Mouse (Mus musculus) forebrain, embryonic 10.5 days (tissue): Measurements from ENCODE around the gene Pou2f1. TPM values are rescaled to one million over a fixed set of nuclear protein-coding genes. Genes with fewer than 3 reads are reported as not detected.
A peak's percentile ranks its signal among the peaks of the same experiment; 100 is the strongest.

Experiments used
- DNase-seq: peaks from one replicate; pipeline ENCODE4 v3.0.0-alpha.2; 2017; ENCODE audit warnings: low spot score; ENCODE audit errors: extremely low spot score
- H3K27ac ChIP-seq: fragments of 300-500 bp; sonication (generic); 2 replicates; pipeline ENCODE4 v1.5.1; 2016; ENCODE audit warnings: mild to moderate bottlenecking
- H3K27me3 ChIP-seq: fragments of 300-500 bp; sonication (generic); 2 replicates; pipeline ENCODE4 v1.6.1; 2016; ENCODE audit warnings: mild to moderate bottlenecking; ENCODE audit not compliant: poor library complexity, severe bottlenecking
- H3K36me3 ChIP-seq: fragments of 300-500 bp; sonication (generic); replicated peaks from 2 replicates; pipeline ENCODE4 v1.6.1; 2016; ENCODE audit warnings: mild to moderate bottlenecking, moderate library complexity
- H3K4me1 ChIP-seq: fragments of 300-500 bp; sonication (generic); 2 replicates; pipeline ENCODE4 v1.6.1; 2016
- H3K4me3 ChIP-seq: fragments of 300-500 bp; sonication (generic); 2 replicates; pipeline ENCODE4 v1.5.1; 2016; ENCODE audit warnings: mild to moderate bottlenecking, moderate library complexity
- H3K9me3 ChIP-seq: fragments of 300-500 bp; sonication (generic); 2 replicates; pipeline ENCODE4 v1.6.1; 2016; ENCODE audit warnings: mild to moderate bottlenecking, moderate library complexity
- WGBS: fragments of 180-500 bp; shearing (Covaris S2); methylation state at CpG from one replicate; pipeline ENCODE4 v1.1.7; 2016; 5-methylcytosine and 5-hydroxymethylcytosine counted together
- polyA plus RNA-seq: library from polyadenylated mRNA; unstranded; fragments of >200 nt; fragmentation: Nextera tagmentation; extraction: Ambion mirVana; gene quantifications from 2 replicates; pipeline ENCODE4 v1.2.1, GENCODE M21; 2016

Pou2f1 gene
- polyA plus RNA-seq = 23.6 and 25.4 TPM in 2 replicates

- peak within 1 kb of the TSS; percentile 99 for H3K27ac ChIP-seq
- no peaks in the 10 kb centered on the region for H3K9me3 ChIP-seq
- H3K27me3 ChIP-seq = no peaks in the 10 kb centered on the region
- DNase-seq = peak; percentile 97
- no peaks in the 10 kb centered on the region for H3K36me3 ChIP-seq
- WGBS = 0% methylated on average over 60 of the region's 61 CpGs
- H3K4me3 ChIP-seq = peak within 1 kb of the TSS; percentile 99
- peaks cover 45% of the 10 kb centered on the region for H3K4me1 ChIP-seq
These were observed at the start of gene Pou2f1 for GRCm38 (mm10) chr1:166002520-166003155. TSS of gene Pou2f1 (minus strand) at chr1:166002678.

GRCm38 (mm10) chr1:166049046-166049827 lies 46.8 kb upstream of the Pou2f1 start:
- DNase-seq = peak; percentile 69
- Histone ChIP-seq H3K4me3 (peak overlapping the region; percentile 61), H3K27ac (peak overlapping the region; percentile 86), H3K9me3 (no peaks in the 10 kb centered on the region), H3K36me3 (no peaks in the 10 kb centered on the region), H3K4me1 (peaks cover 72% of the 10 kb centered on the region), H3K27me3 (peaks cover 40% of the 10 kb centered on the region)
- WGBS = 13% methylated on average over 11 of the region's 11 CpGs

GRCm38 (mm10) chr1:166048230-166048911 lies 45.9 kb upstream of the Pou2f1 start:
- DNase-seq = peak; percentile 55
- Histone ChIP-seq H3K9me3 (no peaks in the 10 kb centered on the region), H3K4me3 (peak overlapping the region; percentile 61), H3K27ac (peak overlapping the region; percentile 86), H3K27me3 (peaks cover 40% of the 10 kb centered on the region), H3K36me3 (no peaks in the 10 kb centered on the region), H3K4me1 (peaks cover 74% of the 10 kb centered on the region)
- 1% methylated on average over 23 of the region's 23 CpGs for WGBS

GRCm38 (mm10) chr1:166047505-166048170 lies 45.2 kb upstream of the Pou2f1 start:
- DNase-seq = no peak

GRCm38 (mm10) chr1:166045894-166046197 lies 43.4 kb upstream of the Pou2f1 start:
- peaks cover 77% of the 10 kb centered on the region for H3K4me1 ChIP-seq
- DNase-seq = no peak
- WGBS = 34% methylated on average over 4 of the region's 4 CpGs
- H3K4me3 ChIP-seq = peak overlapping the region; percentile 40
- H3K9me3 ChIP-seq = no peaks in the 10 kb centered on the region
- H3K27ac ChIP-seq = peak overlapping the region; percentile 86
- no peaks in the 10 kb centered on the region for H3K36me3 ChIP-seq
- peaks cover 45% of the 10 kb centered on the region for H3K27me3 ChIP-seq

More at GRCm38 (mm10) chr1:166047505-166048170, 45.2 kb upstream of the Pou2f1 start:
- WGBS = 4% methylated on average over 25 of the region's 25 CpGs
- Histone ChIP-seq H3K27me3 (peaks cover 44% of the 10 kb centered on the region), H3K36me3 (no peaks in the 10 kb centered on the region), H3K4me1 (peaks cover 70% of the 10 kb centered on the region), H3K27ac (peak overlapping the region; percentile 86), H3K9me3 (no peaks in the 10 kb centered on the region), H3K4me3 (peak overlapping the region; percentile 61)

GRCm38 (mm10) chr1:166045060-166045893 lies 42.8 kb upstream of the Pou2f1 start:
- DNase-seq = peak; percentile 75
- H3K4me1 ChIP-seq = peaks cover 78% of the 10 kb centered on the region
- no peaks in the 10 kb centered on the region for H3K9me3 ChIP-seq
- H3K36me3 ChIP-seq = no peaks in the 10 kb centered on the region
- 9% methylated on average over 14 of the region's 14 CpGs for WGBS
- peaks cover 45% of the 10 kb centered on the region for H3K27me3 ChIP-seq
- H3K27ac ChIP-seq = peak overlapping the region; percentile 86
- peak overlapping the region; percentile 40 for H3K4me3 ChIP-seq

GRCm38 (mm10) chr1:166043451-166044149 lies 41.1 kb upstream of the Pou2f1 start:
- no peaks in the 10 kb centered on the region for H3K9me3 ChIP-seq
- H3K4me3 ChIP-seq = no peak overlapping the region; the same call in 1 of the 2 replicates
- peaks cover 35% of the 10 kb centered on the region for H3K27me3 ChIP-seq
- H3K36me3 ChIP-seq = no peaks in the 10 kb centered on the region
- WGBS = 64% methylated on average over 21 of the region's 21 CpGs
- H3K4me1 ChIP-seq = peaks cover 71% of the 10 kb centered on the region
- DNase-seq = no peak
- peak overlapping the region; percentile 86 for H3K27ac ChIP-seq

GRCm38 (mm10) chr1:166041501-166041900 lies 39.0 kb upstream of the Pou2f1 start:
- no peak overlapping the region for H3K4me3 ChIP-seq
- H3K4me1 ChIP-seq = peaks cover 54% of the 10 kb centered on the region
- peaks cover 17% of the 10 kb centered on the region for H3K27me3 ChIP-seq
- WGBS = 43% methylated on average over 1 of the region's 1 CpGs
- H3K27ac ChIP-seq = peak overlapping the region; percentile 36
- H3K9me3 ChIP-seq = no peaks in the 10 kb centered on the region
- H3K36me3 ChIP-seq = no peaks in the 10 kb centered on the region
- no peak for DNase-seq

GRCm38 (mm10) chr1:166038731-166039332 lies 36.4 kb upstream of the Pou2f1 start:
- Histone ChIP-seq H3K4me1 (peaks cover 46% of the 10 kb centered on the region), H3K36me3 (no peaks in the 10 kb centered on the region), H3K4me3 (no peak overlapping the region), H3K9me3 (peaks cover under 1% of the 10 kb centered on the region; the same call in 1 of the 2 replicates), H3K27me3 (0 out of 2 replicates have a peak, but pooled peaks cover 5% of the 10 kb centered on the region), H3K27ac (no peak overlapping the region)
- 86% methylated on average over 2 of the region's 2 CpGs for WGBS
- no peak for DNase-seq

GRCm38 (mm10) chr1:166035045-166035444 lies 32.6 kb upstream of the Pou2f1 start:
- DNase-seq = no peak
- Histone ChIP-seq H3K27ac (peak overlapping the region; percentile 49), H3K4me1 (peaks cover 27% of the 10 kb centered on the region), H3K4me3 (no peak overlapping the region), H3K9me3 (peaks cover 5% of the 10 kb centered on the region; the same call in 1 of the 2 replicates), H3K36me3 (no peaks in the 10 kb centered on the region), H3K27me3 (no peaks in the 10 kb centered on the region)
- WGBS = 15% methylated on average over 5 of the region's 5 CpGs
